Mouse (Mus musculus): ENCODE data around the gene Sh3tc1. TPM values are rescaled to one million over a fixed set of nuclear protein-coding genes. Genes with fewer than 3 reads are reported as not detected.
A peak's percentile ranks its signal among the peaks of the same experiment; 100 is the strongest.

The Sh3tc1 gene
- 1 to 10 TPM; 2.1 to 2.5 TPM for polyA plus RNA-seq (2017; shearing (Covaris generic))

DNA sequence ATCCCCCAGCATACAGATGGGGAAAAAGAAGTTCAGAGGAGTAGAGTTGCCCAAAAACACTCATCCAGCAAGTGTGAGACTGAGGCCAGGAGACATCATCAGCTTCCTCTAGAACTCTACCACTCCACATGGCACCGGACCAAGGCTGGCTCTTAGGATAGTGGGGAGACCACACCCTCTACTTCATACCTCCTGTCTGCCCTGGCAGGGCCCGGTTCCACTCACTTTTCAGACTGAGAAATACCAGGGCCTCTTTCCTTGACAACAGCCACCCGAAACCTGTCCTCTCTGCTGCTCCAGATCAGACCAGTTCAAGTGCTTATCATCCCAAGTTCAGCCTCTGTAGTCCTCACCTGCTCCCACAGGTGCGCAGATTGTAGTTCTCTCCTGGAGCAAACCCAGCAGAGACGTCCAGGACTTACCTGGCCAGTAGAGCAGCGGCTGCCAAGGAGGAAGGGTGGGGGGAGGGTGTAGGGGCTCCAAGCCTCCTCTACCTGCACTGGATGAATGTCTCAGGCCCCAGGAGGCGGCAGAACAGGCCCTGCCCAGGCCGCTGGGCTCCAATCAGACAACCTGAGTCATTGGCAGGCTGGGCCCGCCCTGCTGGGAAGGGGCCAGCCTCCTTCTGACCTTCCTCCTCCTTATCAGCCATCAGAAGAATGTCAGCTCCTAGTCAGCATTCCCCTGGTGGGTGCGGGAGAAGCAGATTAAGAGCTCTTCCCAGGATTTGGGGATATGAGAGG lies at the start of gene Sh3tc1:
Sh3tc1 (minus strand) TSS at position 452 of the 743 bp plus-strand sequence.
- ATAC-seq = no peak

- no peak for ATAC-seq
These were observed 48.9 kb upstream of the Sh3tc1 start for GRCm38 (mm10) chr5:35788719-35789118.

GRCm38 (mm10) chr5:35787847-35788246 lies 48.1 kb upstream of the Sh3tc1 start:
- ATAC-seq = no peak

- ATAC-seq = no peak
These were observed 46.1 kb upstream of the Sh3tc1 start for GRCm38 (mm10) chr5:35785853-35786252.

GRCm38 (mm10) chr5:35782648-35783180 lies 42.9 kb upstream of the Sh3tc1 start:
- no peak for ATAC-seq

DNA sequence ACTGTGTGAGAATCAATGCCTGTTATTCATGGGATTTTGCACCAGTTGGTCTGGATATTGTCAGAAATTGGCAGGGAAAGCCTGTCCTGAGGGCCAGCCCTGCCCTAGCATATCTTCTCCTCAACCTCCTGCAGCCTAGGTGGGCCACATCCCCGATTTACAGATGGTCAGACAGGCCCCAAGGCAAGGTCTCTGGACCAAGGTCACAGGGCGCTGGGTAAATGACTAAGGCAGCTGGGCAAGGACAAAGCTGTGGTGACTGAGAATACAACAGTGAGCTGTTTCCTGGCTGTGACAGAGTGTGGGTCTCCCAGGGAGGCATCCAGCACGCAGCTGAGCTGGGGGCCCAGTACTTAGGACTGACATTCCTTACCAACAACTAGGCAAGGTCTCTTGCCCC lies 41.3 kb upstream of the Sh3tc1 start:
- no peak for ATAC-seq

- no peak for ATAC-seq
These were observed 34.3 kb upstream of the Sh3tc1 start for GRCm38 (mm10) chr5:35774137-35774424.

GRCm38 (mm10) chr5:35773274-35774136 lies 33.7 kb upstream of the Sh3tc1 start:
- no peak for ATAC-seq

DNA sequence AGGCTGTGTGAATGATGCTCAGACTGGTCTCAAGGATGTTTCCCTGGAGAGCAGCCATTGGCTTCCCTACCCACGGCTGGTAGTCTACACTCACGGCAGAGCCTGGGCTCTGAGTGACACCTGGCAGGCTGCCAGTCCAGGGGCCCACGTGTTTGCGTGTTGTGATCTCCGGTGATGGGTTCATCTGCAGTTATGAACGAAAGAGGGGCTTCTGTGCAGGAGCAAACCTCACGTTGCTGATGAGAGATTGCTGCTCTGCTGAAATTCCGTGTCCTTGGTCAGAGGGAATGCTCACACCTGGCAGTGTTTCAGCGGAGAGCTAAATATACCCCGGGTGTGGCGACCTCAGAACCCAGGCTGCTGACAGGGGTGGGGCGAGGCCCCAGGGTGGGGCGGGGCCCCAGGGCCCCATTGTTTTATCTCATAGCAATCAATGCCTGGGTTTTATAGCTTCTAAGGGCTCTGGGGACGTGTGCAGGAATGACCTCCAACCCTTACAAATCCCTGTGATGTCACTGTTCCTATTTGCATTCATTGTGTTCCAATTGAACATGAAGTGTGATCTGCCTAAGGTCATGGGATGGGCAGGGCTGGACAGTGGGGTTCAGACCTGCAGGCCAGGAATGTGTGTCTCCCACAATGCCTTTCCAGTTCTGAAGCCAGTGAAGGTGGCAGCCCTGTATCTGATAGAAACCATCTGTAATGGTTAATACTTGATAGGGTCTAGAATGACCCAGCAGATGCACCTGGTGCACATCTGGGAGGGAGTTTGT lies 31.3 kb upstream of the Sh3tc1 start:
- no peak for ATAC-seq

DNA sequence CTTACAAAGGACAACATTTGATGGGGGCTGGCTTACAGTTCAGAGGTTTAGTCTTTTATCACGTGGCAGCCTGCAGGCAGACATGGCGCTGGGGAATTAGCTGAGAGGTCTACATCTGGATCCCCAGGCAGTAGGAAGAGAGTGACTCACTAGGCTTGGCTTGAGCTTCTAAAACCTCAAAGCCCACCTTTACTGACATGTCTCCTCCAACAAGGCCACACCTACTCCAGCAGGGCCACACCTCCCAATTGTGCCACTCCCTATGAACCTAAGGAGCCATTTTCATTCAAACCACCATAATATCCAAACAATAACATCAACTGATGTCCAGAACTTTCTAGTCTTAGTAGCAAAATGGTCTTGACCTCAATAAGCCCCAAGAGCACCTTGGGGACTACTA lies 30.5 kb upstream of the Sh3tc1 start:
- ATAC-seq = no peak

DNA sequence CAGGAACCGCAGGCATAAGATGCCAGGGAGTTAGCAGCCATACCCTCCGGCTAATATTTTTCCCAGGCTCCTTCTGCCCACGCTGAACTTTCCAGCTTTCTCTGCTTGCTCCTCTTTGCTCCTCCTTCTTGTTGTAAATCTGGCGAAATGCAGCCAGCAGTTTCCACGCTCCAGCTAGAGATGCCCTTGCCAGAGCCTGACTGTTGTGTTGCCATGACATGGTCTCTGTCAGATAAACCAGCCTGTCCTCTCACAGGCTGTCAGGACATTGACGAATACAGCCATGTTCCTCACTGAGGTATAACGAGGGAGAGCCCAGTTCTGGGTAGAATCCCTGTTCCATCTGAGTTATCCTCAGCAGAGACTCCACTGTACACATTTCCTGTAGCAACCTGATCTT lies 29.2 kb upstream of the Sh3tc1 start:
- no peak for ATAC-seq

DNA sequence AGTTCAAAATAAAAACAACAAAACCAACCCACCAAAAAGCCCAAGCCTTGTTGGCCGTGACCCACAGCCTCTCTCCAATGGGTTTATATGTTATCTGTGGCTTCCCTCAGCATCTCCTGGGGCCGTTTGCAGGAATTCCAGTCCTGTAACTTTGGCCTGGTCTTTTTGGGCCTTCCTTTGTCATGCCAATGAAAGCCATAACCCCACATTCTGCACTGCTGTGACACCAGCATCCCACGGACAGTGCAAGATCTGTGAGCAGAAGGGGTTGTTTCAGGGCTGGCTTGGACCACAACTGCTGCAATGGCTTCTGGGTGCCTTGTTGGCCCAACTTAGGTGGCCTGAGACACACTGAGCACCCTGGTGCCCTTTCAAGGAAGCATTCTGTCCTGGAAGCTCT lies 28.7 kb upstream of the Sh3tc1 start:
- ATAC-seq = no peak

DNA sequence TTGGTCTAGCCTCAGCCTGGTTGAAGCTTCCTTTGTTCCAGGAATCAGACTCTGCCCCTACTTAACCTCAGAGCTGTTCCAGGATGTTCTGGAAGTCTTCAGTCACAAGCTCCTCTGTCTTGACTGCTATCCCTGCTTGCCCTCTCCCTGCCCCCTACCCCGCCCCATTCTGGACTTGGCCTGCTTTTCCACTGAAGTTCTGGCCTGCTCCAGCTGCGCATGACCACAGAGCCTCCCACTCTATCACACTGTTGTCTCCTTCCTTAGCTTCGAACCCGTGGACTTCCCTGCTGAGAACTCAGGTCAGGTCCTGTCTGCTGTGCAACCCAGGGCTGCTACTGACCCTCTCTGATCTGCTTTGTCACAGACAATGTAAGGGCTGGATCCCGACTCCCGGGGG lies 26.1 kb upstream of the Sh3tc1 start:
- ATAC-seq = no peak

GRCm38 (mm10) chr5:35762850-35763249 lies 23.1 kb upstream of the Sh3tc1 start:
- ATAC-seq = no peak

DNA sequence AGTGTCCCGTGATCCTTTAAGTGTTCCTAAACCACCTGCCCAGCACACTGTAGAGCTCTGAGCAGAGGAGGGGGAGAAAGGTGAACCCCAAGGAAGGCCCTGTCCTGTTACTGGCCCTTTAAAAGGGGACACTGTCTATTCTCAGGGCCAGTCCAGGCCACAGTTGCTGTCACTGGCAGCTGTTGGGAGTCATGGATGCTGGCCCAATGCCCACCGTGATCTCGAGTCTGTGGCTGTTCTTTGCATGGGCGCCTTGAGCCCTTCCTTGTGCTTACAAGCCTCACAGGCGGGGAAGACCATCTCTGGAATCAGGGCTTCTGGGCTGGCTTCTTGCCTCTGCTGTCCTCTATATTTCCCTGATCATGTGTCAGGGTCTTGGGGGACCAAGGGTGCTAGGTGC lies 22.6 kb upstream of the Sh3tc1 start:
- no peak for ATAC-seq

GRCm38 (mm10) chr5:35761323-35761722 lies 21.5 kb upstream of the Sh3tc1 start:
- no peak for ATAC-seq

DNA sequence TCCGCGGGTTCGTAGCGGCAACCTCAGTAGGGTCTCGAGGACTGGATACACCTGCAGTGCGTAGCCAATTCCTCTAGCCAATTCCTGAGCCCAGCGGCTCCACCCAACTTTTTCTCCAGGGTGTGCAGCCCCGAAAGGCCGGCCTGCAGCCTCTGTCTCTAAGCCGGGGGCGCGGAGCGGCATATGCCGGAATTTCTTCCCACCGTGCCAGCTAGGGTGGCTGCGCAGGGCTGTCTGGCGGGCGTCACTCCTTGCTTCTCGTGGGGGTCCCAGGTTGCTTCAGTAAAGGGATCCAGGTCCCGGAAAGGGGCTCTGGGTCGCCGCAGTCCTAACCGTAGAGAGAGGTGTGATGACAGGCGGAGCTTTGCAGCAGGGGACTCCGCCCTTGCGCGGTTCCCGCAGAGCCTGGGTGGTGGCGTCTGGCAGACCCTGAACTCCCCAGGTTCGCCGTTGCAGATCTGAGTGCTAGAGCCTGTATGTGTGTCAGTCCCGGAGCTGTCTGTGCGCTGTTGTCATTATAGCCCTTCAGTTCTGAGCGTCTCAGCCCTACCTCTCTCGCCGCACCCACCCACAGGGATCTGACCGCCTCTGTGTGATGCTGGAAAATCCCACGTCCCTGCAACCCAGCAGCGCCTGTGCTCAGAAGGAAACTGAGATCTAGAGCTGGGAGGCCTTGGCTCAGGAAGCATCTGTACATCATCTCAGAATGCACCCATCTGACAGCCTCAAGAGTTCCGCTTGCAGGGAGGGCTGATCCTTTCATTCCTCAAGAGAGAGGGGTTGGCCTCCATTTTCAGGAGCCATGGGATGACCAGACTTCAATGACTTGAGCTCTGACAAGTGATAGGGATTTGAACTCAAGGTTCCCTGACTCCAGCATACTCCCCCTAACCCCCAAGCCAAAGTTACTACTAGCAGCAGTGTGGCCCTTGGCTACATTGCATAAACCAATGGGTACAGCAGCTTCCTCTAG lies 18.6 kb upstream of the Sh3tc1 start:
- ATAC-seq = peak; percentile 12

DNA sequence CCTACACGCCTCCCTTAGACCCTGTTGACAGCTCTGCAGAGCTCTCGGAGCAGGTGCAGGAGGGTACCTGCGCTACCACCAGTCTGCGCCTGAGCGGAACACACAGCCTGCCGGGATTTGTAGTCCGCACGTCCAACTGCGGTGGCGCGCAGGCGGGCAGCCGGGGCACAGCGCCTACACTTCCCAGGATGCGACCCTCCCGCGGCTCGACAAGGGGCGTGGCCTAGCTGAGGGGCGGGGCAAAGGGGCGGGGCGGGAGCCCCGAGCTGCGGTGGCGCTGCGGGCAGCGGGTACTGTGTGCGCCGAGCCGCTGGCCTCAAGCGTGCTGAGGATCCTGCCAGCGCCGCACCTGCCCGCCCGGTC lies 17.8 kb upstream of the Sh3tc1 start, which contains the start of gene Ablim2:
Ablim2 (plus strand) TSS at position 242 of the 363 bp plus-strand sequence.
- peak; percentile 95 for ATAC-seq

DNA sequence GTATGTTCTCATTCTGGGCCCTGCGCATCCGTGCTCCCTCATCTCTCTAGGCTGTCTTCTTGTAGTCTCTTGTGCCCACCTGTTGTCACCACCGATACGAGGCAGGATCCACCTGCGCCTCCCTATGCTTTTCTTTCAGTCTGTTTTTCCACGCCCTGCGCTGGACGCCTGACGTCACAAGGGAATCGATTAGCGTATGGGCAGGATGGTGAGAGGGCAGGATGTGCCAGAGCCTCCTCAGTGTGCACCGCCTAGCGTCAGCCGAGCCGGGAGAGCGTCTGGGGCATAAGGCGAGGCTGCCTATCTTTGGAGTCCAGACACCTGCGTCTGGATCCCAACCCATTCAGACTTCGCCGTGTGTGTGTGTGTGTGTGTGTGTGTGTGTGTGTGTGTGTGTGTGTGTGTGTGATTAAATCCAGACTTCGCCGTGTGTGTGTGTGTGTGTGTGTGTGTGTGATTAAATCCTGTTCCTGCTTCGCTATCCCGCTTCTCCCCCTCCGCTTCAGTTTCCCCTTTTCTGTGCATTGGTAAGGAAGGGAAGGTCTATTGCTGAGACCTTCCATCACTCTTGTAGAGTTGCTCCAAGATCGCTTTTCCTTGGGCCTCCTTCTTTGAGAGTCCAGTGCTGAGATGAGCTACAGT lies 17.3 kb upstream of the Sh3tc1 start:
- ATAC-seq = peak; percentile 37

DNA sequence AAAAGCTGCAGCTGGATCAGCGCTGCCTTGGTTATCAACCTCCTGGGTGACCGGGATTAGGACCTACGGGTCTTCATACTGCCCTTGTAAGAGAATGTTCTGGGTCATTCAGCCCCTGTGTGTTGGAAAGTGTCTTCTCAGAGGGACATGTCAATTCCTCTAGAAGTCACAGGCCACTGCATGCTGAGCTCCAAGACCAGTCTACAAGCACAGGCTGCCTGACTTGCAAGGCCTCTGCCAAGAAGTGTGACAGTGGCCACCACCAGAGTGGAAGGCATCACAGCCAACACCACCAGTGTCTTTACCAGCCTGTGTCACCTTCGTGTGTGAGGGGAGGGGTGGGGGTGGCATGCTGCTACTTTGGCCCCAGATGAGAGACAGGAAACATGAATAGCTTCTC lies 16.2 kb upstream of the Sh3tc1 start:
- no peak for ATAC-seq

GRCm38 (mm10) chr5:35755131-35755733 lies 15.4 kb upstream of the Sh3tc1 start:
- ATAC-seq = no peak

Measured in activated CD4-positive, CD25-positive, alpha-beta regulatory T cell, adult 4 months (primary cell).